Mouse (Mus musculus) right cerebral cortex, postnatal 25 days (tissue): ENCODE results near the gene Agpat2.

ENCODE experiments used
- DNase-seq: peaks from one replicate; pipeline ENCODE4 v3.0.0; 2022

Agpat2 gene

DNA sequence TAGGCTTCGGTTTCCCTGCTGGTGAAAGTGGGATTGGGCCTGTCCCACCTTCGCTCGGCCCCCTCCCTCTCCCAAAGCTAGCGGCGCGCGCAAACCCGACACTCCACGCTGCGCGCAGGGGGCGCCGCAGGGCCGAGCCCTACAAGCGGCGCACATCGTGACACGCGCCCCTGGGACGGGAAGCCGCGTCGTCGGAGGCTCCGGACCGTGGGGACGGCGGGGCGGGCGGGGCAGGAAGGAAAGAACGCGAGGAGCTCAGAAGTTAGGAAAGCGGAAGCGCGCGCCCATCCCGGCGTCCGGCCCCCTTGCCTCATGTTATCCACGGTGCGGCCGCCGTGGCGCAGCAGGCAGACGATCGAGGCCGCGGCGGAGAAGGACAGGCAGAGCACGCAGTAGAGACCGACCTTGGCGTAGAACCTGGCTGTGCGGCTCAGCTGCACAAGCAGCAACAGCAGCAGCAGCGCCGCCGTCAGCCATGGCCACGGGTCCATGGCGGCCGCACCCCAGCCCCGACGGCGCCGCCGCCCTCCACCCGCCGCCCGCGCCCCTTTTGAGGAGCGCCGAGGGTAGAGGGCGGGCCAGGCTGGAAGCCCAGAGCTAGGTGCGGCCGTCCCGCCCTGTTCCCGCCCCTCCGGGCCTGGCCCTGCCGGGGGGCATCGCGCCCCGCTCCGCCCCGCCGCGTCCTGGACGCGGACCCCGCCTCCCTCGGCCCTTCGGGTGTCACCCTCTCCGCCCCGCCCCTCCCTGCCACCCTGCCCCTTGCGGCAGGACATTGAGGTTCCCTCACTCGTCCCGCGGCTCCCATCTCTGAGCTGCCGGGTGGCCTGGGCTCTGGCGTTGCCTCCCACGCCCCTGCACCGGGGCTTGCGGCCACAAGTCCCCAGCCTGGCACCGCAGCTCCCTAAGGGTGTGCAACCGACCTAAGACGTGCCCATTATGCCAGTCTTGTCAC, at the start of gene Agpat2:
TSS of gene Agpat2 (minus strand) at position 698 of the 952 bp plus-strand sequence.
- DNase-seq = no peak

GRCm38 (mm10) chr2:26646643-26647293, 42.6 kb upstream of the Agpat2 start:
- peak; percentile 73 for DNase-seq

- no peak for DNase-seq
Measured at GRCm38 (mm10) chr2:26643942-26644341, 39.7 kb upstream of the Agpat2 start.

- DNase-seq = no peak
Measured at GRCm38 (mm10) chr2:26641006-26641647, 36.9 kb upstream of the Agpat2 start.

GRCm38 (mm10) chr2:26639838-26640830, 35.9 kb upstream of the Agpat2 start:
- peak; percentile 93 for DNase-seq

GRCm38 (mm10) chr2:26639083-26639482, 34.9 kb upstream of the Agpat2 start:
- DNase-seq = no peak

- DNase-seq = no peak
Measured at GRCm38 (mm10) chr2:26638572-26638971, 34.4 kb upstream of the Agpat2 start.

DNA sequence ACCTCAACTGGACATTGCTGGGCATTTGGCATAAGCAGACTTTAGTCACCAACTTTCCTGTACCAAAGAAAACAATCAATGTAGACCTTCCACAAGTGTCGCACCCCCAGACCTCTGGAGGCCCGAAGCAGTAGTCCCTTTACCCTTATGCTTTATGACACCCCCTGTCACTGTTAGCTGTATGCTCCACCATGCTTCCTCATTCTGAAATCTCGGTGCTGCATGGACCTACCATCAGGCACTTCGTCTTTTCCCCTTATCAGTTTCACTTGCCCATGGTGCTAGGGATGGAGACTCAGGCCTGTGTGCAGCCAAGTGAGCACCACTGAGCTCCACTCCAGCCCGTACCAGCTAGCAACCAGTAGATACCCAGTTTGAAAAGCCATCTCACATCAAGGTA, 33.8 kb upstream of the Agpat2 start:
- DNase-seq = no peak

DNA sequence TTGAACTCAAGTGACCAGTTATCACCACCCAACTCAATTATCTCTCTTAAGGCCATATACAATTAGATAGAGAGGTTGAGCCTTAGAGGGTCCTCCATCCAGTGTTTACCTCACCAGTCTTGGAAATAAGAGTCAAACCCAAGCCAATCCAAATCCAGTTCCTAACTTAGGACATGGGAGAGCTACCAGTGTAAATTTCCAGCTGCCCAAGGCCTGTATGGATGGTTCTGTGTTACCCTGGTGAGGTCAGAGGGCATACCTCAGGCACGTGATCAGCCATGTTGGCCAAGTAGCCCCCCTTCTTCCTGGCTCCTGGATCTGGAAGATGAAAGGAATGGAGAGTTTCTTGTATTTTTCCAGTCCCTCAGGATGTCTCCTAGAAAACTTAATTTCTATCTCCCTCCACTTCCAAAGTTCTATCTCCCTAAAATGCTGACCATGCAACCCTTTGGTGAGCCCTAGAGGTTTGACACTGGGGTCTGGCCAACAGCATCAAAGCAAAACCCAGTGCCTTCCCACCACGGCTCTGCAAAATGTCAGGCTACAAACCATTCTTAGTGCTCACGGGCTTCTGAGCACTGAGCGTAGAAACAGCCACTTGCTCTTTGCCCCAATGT, 33.2 kb upstream of the Agpat2 start:
- no peak for DNase-seq

DNA sequence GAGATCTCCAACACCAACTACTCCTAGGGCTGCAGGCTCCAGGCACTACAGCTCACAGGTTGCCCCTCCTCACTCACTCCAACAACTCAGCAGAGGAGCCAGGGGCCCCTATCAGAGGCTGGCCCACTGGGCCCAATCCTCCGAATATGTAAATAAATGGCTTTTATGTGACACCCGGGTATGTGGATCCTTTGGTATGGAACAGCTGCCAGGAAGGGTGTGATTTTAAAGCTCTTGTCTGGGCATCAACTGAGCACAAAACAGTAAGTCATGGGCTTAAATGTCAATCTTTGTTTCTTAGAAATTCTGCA, 32.1 kb upstream of the Agpat2 start:
- no peak for DNase-seq

- no peak for DNase-seq
Measured at GRCm38 (mm10) chr2:26635489-26636324, 31.5 kb upstream of the Agpat2 start.

DNA sequence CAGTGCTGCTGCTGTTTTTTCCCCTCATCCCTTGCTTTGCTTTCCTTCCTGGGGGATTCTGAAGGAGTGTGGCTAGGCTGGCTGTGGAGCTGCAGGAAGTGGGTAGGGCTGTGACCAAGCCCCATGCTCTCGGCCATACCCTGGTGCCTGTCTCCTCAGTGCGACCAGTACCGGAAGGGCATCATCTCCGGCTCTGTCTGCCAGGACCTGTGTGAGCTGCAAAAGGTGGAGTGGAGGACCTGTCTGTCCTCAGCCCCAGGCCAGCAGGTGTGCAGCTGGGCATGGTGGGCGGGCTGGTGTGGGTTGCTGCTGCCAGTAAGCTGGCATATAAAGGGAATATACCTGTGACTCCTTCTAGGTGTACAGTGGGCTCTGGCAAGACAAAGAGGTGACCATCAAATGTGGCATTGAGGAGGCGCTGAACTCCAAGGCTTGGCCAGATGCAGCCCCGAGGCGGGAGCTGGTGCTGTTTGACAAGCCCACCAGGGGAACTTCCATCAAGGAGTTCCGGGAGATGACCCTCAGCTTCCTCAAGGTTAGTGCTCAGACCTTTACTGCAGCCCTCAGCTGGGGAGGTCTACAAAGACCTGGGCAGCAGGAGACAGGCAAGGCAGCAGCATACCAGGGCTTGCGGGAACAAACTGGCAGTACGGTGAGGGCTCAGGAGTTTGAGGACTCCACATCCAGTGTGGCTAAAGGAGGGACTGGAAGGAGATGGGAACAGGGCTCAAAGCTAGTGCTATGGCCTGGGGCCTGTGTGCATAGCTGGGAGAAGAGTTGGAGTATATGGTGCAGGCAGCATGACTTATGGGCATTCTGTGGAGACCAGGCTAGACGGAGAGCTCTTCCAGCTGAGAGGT, 30.6 kb upstream of the Agpat2 start:
- DNase-seq = no peak

DNA sequence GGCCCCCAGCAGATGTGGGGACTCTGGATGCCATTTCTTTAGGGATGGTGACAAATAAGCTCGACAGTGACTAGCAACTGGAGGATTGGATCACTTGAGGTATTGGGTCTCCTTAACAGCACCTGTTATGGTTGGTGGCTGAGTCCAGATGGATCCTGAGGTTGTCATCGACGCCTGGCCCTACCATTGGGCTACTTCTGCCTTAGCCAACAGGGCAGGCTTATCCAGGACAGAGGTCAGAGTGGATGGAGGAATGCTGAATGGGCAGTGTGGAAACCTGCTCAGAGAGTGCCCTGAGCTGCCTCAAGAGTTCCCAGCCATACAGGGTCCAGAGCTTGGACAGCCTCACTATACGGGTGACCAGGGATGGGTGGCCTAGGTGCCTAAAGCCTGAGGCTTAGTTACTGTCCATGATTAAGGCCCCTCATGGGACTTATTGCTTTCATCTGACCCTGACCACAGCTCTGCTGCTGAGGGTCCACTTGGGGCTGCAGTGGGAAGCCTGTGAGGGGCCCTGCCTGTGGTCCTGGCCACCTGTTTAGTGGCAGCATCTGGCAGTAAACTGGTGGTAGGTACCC, 29.8 kb upstream of the Agpat2 start:
- no peak for DNase-seq

GRCm38 (mm10) chr2:26632541-26633395, 28.6 kb upstream of the Agpat2 start:
- no peak for DNase-seq

- DNase-seq = peak; percentile 10
Measured at GRCm38 (mm10) chr2:26628792-26629437, 24.7 kb upstream of the Agpat2 start.

DNA sequence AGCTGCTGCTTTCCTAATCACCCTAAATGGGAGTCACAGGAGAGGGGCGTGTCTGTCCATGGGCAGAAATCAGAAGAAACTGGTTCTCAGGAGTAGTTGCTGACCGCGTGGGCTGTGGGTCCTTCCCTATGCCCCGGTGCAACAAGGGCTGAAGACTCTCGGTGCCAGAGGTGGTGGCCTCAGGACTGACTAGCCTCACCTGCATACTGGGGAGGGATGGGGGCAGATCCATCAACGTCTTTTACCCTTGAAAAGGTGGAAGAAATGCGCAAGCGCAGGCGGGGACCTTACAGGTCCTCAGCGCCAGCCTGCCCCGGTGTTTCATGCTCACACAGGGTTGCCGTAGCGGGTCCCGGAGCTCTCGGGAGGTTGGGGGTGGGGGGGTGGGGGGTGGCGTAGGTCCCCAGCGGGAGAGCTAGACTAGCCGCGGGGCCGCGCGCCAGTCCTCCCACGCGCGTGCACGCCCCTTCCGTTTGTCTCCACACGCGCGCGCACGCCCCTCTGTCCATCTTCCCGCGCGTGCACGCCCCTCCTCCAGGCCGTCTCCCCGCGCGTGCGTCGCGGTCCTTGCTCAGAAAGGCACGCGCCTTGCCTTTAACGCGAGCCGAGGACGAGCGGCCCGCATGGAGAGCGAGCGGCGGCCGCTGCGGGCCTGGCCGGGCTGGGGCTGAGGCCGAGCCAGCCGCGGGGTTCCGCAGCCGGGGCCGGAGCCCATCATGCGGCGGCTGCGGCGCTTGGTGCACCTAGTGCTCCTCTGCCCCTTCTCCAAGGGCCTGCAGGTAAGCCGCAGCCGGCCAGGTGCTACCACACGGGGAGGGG, 23.9 kb upstream of the Agpat2 start, which contains the start of gene Fam69b:
TSS of gene Fam69b (plus strand) at position 537 of the 819 bp plus-strand sequence.
- peak; percentile 91 for DNase-seq

DNA sequence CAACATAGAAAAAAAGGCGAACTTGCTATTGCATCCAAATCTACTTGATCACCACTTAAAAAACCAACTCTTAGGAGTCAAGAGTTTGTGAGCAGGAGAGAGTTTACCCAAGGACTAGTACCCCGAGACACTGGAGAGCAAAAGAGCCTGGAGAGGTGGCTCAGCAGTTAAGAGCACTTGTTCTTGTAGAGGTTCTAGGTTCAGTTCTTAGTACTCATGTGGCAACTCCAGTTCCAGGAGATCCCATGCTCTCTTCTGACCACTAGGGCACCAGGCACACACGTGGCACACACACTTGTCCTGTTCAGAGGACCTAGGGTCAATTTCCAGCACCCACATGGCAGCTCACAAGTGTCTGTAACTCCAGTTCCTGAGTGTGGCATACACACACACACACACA, 21.9 kb upstream of the Agpat2 start:
- DNase-seq = no peak
